Mouse (Mus musculus) spleen, adult 2 months (tissue): ENCODE measurements around the gene Zfp775. TPM values are rescaled to one million over a fixed set of nuclear protein-coding genes. Genes with fewer than 3 reads are reported as not detected.

Source experiments
- DNase-seq, 2 experiments: peaks; one replicate each; pipeline versions ENCODE4 v3.0.0 to v3.0.0-alpha.2; 2012 to 2021; ENCODE audit warnings: low spot score in 2 of 2, low read depth in 1 of 2
- H3K27ac ChIP-seq: fragments of 200-500 bp; 2 replicates; pipeline ENCODE4 v1.5.1; 2012; ENCODE audit warnings: low read length, inconsistent platforms; ENCODE audit not compliant: insufficient read depth
- H3K27me3 ChIP-seq: fragments of 200-500 bp; 2 replicates; pipeline ENCODE4 v1.6.1; 2012; ENCODE audit warnings: mild to moderate bottlenecking, moderate library complexity, low read length, inconsistent platforms; ENCODE audit not compliant: control insufficient read depth, insufficient read depth
- H3K36me3 ChIP-seq: fragments of 200-500 bp; 2 replicates; pipeline ENCODE4 v1.6.1; 2012; ENCODE audit warnings: mild to moderate bottlenecking, low read length, inconsistent platforms; ENCODE audit not compliant: control insufficient read depth, insufficient read depth
- H3K4me1 ChIP-seq: fragments of 200-500 bp; 2 replicates; pipeline ENCODE4 v1.6.1; 2011; ENCODE audit warnings: inconsistent platforms; ENCODE audit not compliant: control insufficient read depth, insufficient read depth, insufficient read length
- H3K4me3 ChIP-seq: fragments of 200-500 bp; 2 replicates; pipeline ENCODE4 v1.5.1; 2011; ENCODE audit warnings: mild to moderate bottlenecking, inconsistent platforms; ENCODE audit not compliant: insufficient read depth, insufficient read length; ENCODE audit errors: extremely low read depth
- CTCF ChIP-seq: fragments of 200-500 bp; IDR thresholded peaks from 2 replicates; pipeline ENCODE4 v1.5.1; 2011; ENCODE audit warnings: mild to moderate bottlenecking, inconsistent platforms; ENCODE audit not compliant: insufficient read depth, insufficient read length, insufficient replicate concordance; ENCODE audit errors: extremely low read depth
- POLR2A ChIP-seq: fragments of 200-500 bp; IDR thresholded peaks from 2 replicates; pipeline ENCODE4 v1.6.1; 2011; ENCODE audit warnings: low read depth, low read length, inconsistent platforms
- WGBS: fragments of 180-500 bp; shearing (Covaris S2); methylation state at CpG from one replicate; pipeline ENCODE4 v1.1.7; 2018; 5-methylcytosine and 5-hydroxymethylcytosine counted together
- polyA plus RNA-seq: library from polyadenylated mRNA; depleted of rRNA; stranded (reverse); fragments of >200 nt; gene quantifications from 2 replicates; pipeline ENCODE4 v1.2.3, GENCODE M21; 2012

The Zfp775 gene
- polyA plus RNA-seq, 1 experiment, result 3.6 TPM

DNA sequence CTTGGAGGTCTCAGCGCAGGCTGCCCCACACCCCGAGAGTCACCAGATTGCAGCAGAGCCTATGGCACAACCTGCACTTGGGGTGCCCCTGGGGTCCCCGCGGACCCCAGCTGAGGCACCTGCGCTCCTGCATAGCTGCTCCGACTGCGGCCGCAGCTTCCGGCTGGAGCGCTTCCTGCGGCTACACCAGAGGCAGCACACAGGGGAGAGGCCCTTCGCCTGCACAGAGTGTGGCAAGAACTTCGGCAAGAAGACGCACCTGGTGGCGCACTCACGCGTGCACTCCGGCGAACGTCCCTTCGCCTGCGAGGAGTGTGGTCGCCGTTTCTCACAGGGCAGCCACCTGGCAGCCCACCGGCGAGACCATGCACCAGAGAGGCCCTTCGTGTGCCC, 4.6 kb upstream of the Zfp775 start:
- DNase-seq, result no peak
- Histone ChIP-seq H3K27ac (no peak overlapping the region), H3K4me1 (peaks cover 9% of the 10 kb centered on the region), H3K36me3 (peaks cover 10% of the 10 kb centered on the region), H3K4me3 (no peak overlapping the region), H3K27me3 (peaks cover 1% of the 10 kb centered on the region; the same call in 1 of the 2 replicates)
- WGBS, result 94% methylated on average over 27 of the region's 27 CpGs
- TF ChIP-seq POLR2A (no peak), CTCF (no peak)

DNA sequence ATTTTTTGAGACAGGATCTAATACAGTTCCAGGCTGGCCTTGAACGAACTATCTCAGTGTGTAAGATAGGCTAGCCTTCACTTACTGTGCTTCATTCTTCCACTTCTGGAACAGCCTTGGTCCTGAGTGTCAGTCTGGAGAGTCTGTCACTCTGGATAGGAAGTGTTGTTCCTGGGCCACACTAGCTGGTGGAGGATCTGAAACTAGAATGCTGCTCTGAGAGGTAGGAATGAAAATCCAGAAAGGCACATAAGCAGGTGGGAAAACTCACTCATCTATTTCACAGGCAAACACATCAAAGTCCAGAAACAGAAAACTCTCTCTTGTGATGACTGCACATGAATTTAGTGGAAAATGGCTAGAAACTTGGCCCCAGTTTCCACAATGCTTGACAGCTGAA, 1.3 kb upstream of the Zfp775 start:
- H3K4me3 ChIP-seq, result no peak overlapping the region
- no peaks in the 10 kb centered on the region for H3K27me3 ChIP-seq
- TF ChIP-seq POLR2A, result no peak
- TF ChIP-seq CTCF, result no peak
- peaks cover 3% of the 10 kb centered on the region for H3K4me1 ChIP-seq
- no peak for DNase-seq
- H3K27ac ChIP-seq, result no peak overlapping the region
- peaks cover 10% of the 10 kb centered on the region for H3K36me3 ChIP-seq
- 86% methylated on average over 1 of the region's 1 CpGs for WGBS

DNA sequence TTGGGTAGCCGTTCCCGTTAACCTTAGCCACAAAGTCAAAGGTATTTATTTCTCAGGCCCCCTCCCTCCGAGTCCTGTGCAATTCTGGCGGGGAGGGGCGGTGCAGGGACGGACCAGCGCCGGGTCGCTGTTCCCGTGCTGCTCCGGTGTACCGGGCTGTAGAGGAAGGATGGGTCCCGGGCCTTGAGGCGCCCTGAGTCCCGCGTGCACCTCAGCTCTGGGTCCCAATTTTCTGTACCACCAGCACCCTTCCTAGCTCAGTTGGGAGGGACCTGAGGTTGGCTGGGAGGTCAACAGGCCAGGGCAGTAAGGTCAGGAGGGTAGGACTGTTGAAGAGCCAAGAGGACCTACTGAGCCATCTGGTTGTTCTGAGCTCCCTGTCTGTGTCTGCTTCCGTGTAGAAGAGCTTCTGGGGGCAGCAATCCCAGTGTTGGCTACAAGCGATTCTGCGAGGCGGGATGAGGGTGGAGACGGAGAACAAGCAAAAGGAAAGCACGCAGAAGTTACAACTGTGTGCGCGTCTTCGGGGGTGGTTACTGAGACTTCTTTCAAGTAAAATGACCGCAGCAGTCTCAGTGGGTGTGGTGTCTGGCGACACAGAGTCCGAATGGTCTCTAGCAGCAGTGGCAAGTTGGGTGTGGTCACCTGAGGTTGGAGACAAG, 348 bp downstream of the Zfp775 start:
- no peak for TF ChIP-seq CTCF
- no peak for TF ChIP-seq POLR2A
- no peak for DNase-seq
- Histone ChIP-seq H3K27ac (peak overlapping the region; percentile 34; the same call in 1 of the 2 replicates), H3K4me1 (peaks cover 3% of the 10 kb centered on the region; the same call in 1 of the 2 replicates), H3K4me3 (peak overlapping the region; percentile 88), H3K27me3 (no peaks in the 10 kb centered on the region), H3K36me3 (peaks cover 3% of the 10 kb centered on the region)
- WGBS, result under 1% methylated on average over 28 of the region's 28 CpGs

DNA sequence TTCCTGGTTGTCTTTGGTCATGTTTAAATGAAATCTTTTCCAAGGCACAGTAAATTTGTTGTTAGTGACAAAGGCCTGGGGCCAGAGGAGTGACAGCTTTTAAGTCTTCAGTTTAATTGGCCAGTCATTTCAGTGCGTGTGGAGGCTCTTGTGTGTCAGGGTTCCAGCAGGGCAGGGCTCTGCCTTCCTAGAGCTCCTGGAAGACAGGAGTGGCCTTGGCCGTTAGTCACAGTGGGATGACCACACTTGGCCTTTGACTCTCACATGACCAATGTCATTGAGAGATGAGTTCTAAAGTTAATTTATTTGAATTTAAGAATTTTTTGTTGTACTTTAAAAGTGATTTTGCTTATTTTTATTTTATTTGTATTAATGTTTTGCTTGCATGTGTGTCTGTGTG, 6.3 kb downstream of the Zfp775 start:
- no peaks in the 10 kb centered on the region; the same call in 1 of the 2 replicates for H3K36me3 ChIP-seq
- H3K27me3 ChIP-seq, result no peaks in the 10 kb centered on the region
- H3K4me3 ChIP-seq, result no peak overlapping the region
- no peak overlapping the region for H3K27ac ChIP-seq
- TF ChIP-seq CTCF (no peak), POLR2A (no peak)
- no peak for DNase-seq
- no peaks in the 10 kb centered on the region for H3K4me1 ChIP-seq
- 85% methylated on average over 2 of the region's 2 CpGs for WGBS

DNA sequence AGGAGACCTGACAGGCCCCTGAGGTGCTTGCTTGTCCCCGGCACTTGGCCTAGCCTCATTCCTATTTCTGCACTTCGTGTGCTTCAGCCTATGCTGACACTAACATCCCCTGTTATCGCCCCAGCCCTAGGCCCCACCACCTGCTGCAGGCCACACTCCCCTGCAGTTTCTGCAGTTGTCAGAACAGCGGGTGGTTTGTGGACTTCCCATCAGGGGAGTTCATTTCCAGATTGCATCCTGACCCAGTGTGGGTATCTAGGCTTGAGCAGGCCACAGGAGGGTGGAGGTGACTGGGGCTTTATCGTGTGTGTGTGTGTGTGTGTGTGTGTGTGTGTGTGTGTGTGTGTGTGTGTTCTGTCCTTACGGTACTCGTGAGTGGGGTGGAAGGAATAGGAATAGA, 7.6 kb downstream of the Zfp775 start:
- TF ChIP-seq CTCF (no peak), POLR2A (no peak)
- H3K4me3 ChIP-seq, result no peak overlapping the region
- WGBS, result 47% methylated on average over 7 of the region's 7 CpGs

DNA sequence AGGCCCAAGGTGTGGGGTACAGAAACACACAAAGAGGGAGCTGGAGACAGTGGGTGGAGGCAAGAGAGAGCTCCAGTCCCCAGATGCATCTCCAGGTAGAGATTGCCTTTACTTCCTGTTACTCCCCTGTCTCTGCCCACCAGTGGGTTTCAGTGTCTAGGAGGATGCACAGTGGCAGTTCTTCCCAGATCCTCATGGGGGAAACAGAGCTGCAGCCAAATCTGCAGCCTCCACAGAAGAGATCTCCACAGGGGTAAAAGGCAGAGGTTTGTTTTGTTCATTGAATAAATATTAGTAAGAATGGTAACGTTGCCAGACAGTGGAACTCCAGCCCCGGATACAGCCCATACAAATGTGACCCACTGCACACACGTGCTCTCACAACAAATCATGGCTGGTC, 8.8 kb downstream of the Zfp775 start:
- H3K4me1 ChIP-seq, result no peaks in the 10 kb centered on the region
- TF ChIP-seq POLR2A, result no peak
- TF ChIP-seq CTCF, result no peak
- no peak for DNase-seq
- no peaks in the 10 kb centered on the region; the same call in 1 of the 2 replicates for H3K36me3 ChIP-seq
- WGBS, result 89% methylated on average over 3 of the region's 3 CpGs
- no peak overlapping the region for H3K27ac ChIP-seq
- H3K27me3 ChIP-seq, result no peaks in the 10 kb centered on the region
- H3K4me3 ChIP-seq, result no peak overlapping the region

More for the DNA sequence above, 7.6 kb downstream of the Zfp775 start:
- no peak overlapping the region for H3K27ac ChIP-seq
- no peak for DNase-seq
- H3K27me3 ChIP-seq, result no peaks in the 10 kb centered on the region
- H3K4me1 ChIP-seq, result no peaks in the 10 kb centered on the region
- H3K36me3 ChIP-seq, result no peaks in the 10 kb centered on the region; the same call in 1 of the 2 replicates

DNA sequence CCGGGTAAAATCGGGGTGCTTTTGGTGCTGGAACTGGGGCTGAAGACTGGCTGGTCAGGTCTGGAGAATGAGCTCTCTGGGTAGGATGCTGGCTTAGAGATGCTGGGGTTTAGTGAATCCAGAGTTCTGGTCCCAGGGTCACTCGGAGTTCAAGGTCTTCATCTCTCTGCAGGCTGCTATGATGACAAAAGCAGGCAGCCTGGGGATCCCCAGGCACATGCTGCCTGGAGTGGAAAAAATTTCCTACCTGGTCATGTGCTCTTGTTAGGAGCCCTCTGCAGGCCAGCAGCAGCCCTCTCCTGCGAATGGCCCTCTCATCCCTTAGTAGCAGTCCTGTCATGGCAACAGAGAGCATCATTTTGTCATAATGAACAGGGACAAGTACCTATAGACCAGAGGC, 11.6 kb downstream of the Zfp775 start:
- no peak for TF ChIP-seq CTCF
- TF ChIP-seq POLR2A, result no peak
- Histone ChIP-seq H3K4me1 (no peaks in the 10 kb centered on the region), H3K27me3 (no peaks in the 10 kb centered on the region), H3K27ac (no peak overlapping the region), H3K4me3 (no peak overlapping the region), H3K36me3 (no peaks in the 10 kb centered on the region; the same call in 1 of the 2 replicates)
- 95% methylated on average over 4 of the region's 4 CpGs for WGBS
- DNase-seq, result no peak
